Mouse (Mus musculus) embryonic facial prominence, embryonic 11.5 days (tissue): ENCODE measurements around the gene Timp2. TPM values are rescaled to one million over a fixed set of nuclear protein-coding genes. Genes with fewer than 3 reads are reported as not detected.

ENCODE experiments used
- ATAC-seq: fragments of 200-750 bp; cut with Nextera tagmentation; replicated peaks from 2 replicates; pipeline ENCODE4 v1.8.0; 2017; ENCODE audit warnings: low read depth; ENCODE audit not compliant: insufficient number of reproducible peaks, low FRiP score, low TSS enrichment
- DNase-seq: peaks from one replicate; pipeline ENCODE4 v3.0.0-alpha.2; 2015; ENCODE audit warnings: low spot score
- H3K27ac ChIP-seq: fragments of 300-500 bp; sonication (generic); replicated peaks from 2 replicates; pipeline ENCODE4 v1.5.1; 2014; ENCODE audit warnings: mild to moderate bottlenecking, low read depth, low read length, control low read depth
- H3K27me3 ChIP-seq: fragments of 300-500 bp; sonication (generic); 2 replicates; pipeline ENCODE4 v1.6.1; 2014; ENCODE audit warnings: mild to moderate bottlenecking, low read length, moderate library complexity, mixed read lengths; ENCODE audit not compliant: control insufficient read depth, insufficient read depth
- H3K36me3 ChIP-seq: fragments of 300-500 bp; sonication (generic); replicated peaks from 2 replicates; pipeline ENCODE4 v1.6.1; 2014; ENCODE audit warnings: low read depth, mild to moderate bottlenecking, low read length, moderate library complexity, mixed read lengths; ENCODE audit not compliant: control insufficient read depth, insufficient read depth
- H3K4me1 ChIP-seq: fragments of 300-500 bp; sonication (generic); 2 replicates; pipeline ENCODE4 v1.6.1; 2014; ENCODE audit warnings: low read length, mixed read lengths; ENCODE audit not compliant: control insufficient read depth, insufficient read depth
- H3K4me2 ChIP-seq: fragments of 300-500 bp; sonication (generic); 2 replicates; pipeline ENCODE4 v1.6.1; 2014; ENCODE audit warnings: low read depth, mild to moderate bottlenecking, control low read depth, low read length, moderate library complexity
- H3K4me3 ChIP-seq: fragments of 300-500 bp; sonication (generic); 2 replicates; pipeline ENCODE4 v1.5.1; 2014; ENCODE audit warnings: low read depth, low read length, control low read depth
- H3K9ac ChIP-seq: fragments of 300-500 bp; sonication (generic); replicated peaks from 2 replicates; pipeline ENCODE4 v1.6.1; 2014; ENCODE audit warnings: mild to moderate bottlenecking, control low read depth, low read length
- H3K9me3 ChIP-seq: fragments of 300-500 bp; sonication (generic); replicated peaks from 2 replicates; pipeline ENCODE4 v1.6.1; 2016; ENCODE audit warnings: mild to moderate bottlenecking, low read length, inconsistent platforms, mixed read lengths; ENCODE audit not compliant: control insufficient read depth
- WGBS: fragments of 180-500 bp; shearing (Covaris S2); extraction: QIAGEN DNeasy Blood & Tissue Kit; methylation state at CpG from one replicate; pipeline ENCODE4 v1.1.7; 2014; 5-methylcytosine and 5-hydroxymethylcytosine counted together
- polyA plus RNA-seq: library from polyadenylated mRNA; unstranded; fragments of >200 nt; fragmentation: Nextera tagmentation; extraction: Ambion mirVana; gene quantifications from 2 replicates; pipeline ENCODE4 v1.2.1, GENCODE M21; 2014

The Timp2 gene
- polyA plus RNA-seq, 1 experiment from 2014 or later = 73.2 TPM

GRCm38 (mm10) chr11:118375881-118376280 lies 20.3 kb upstream of the Timp2 start:
- H3K4me3 ChIP-seq = no peak overlapping the region
- H3K9ac ChIP-seq = no peak overlapping the region
- no peaks in the 10 kb centered on the region; the same call in 1 of the 2 replicates for H3K4me1 ChIP-seq
- ATAC-seq (no peak), DNase-seq (no peak)
- H3K4me2 ChIP-seq = no peak overlapping the region
- no peak overlapping the region for H3K27ac ChIP-seq
- H3K36me3 ChIP-seq = no peaks in the 10 kb centered on the region
- no peaks in the 10 kb centered on the region for H3K9me3 ChIP-seq
- H3K27me3 ChIP-seq = no peaks in the 10 kb centered on the region
- 84% methylated on average over 5 of the region's 5 CpGs for WGBS

DNA sequence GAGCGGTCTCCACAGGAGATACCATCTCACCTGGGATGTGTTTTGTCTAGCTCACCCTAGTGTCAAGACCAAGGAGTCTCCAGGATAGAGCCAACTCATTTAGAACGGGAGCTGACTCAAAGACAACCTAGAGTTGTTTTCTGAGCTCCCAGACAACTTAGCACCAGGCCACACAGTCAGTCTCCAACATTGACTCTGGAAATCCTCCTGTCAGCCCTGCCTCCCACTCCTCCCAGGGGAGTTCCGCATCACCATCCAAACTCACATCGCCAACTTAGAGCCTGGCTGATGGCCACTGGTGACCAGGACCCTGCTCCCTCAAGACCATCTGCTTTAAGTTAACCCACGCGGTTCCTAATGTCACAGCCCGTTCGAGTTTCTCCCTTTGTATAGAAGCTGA lies 19.9 kb upstream of the Timp2 start:
- Histone ChIP-seq H3K9me3 (no peaks in the 10 kb centered on the region), H3K36me3 (no peaks in the 10 kb centered on the region), H3K27me3 (no peaks in the 10 kb centered on the region), H3K27ac (no peak overlapping the region), H3K4me2 (no peak overlapping the region), H3K4me1 (no peaks in the 10 kb centered on the region; the same call in 1 of the 2 replicates), H3K9ac (no peak overlapping the region), H3K4me3 (no peak overlapping the region)
- WGBS = 78% methylated on average over 8 of the region's 8 CpGs
- DNase-seq (no peak), ATAC-seq (no peak)

- Histone ChIP-seq H3K4me2 (no peak overlapping the region), H3K27ac (no peak overlapping the region), H3K27me3 (no peaks in the 10 kb centered on the region), H3K9ac (no peak overlapping the region), H3K4me3 (no peak overlapping the region), H3K4me1 (no peaks in the 10 kb centered on the region; the same call in 1 of the 2 replicates), H3K9me3 (no peaks in the 10 kb centered on the region), H3K36me3 (no peaks in the 10 kb centered on the region)
- DNase-seq (no peak), ATAC-seq (no peak)
Measured at GRCm38 (mm10) chr11:118375006-118375405, 19.5 kb upstream of the Timp2 start.

- Histone ChIP-seq H3K36me3 (no peaks in the 10 kb centered on the region), H3K27me3 (no peaks in the 10 kb centered on the region), H3K4me3 (no peak overlapping the region), H3K27ac (no peak overlapping the region), H3K9me3 (no peaks in the 10 kb centered on the region), H3K9ac (no peak overlapping the region), H3K4me2 (no peak overlapping the region), H3K4me1 (no peaks in the 10 kb centered on the region; the same call in 1 of the 2 replicates)
- DNase-seq = no peak
- 65% methylated on average over 5 of the region's 5 CpGs for WGBS
- no peak for ATAC-seq
Measured at GRCm38 (mm10) chr11:118374506-118374905, 19.0 kb upstream of the Timp2 start.

- Histone ChIP-seq H3K9ac (peak overlapping the region; percentile 5; the same call in 1 of the 2 replicates), H3K9me3 (no peaks in the 10 kb centered on the region), H3K27me3 (no peaks in the 10 kb centered on the region), H3K36me3 (no peaks in the 10 kb centered on the region), H3K4me2 (no peak overlapping the region), H3K27ac (no peak overlapping the region), H3K4me1 (no peaks in the 10 kb centered on the region; the same call in 1 of the 2 replicates), H3K4me3 (no peak overlapping the region)
- no peak for ATAC-seq
- no peak for DNase-seq
- 44% methylated on average over 7 of the region's 7 CpGs for WGBS
Measured at GRCm38 (mm10) chr11:118372641-118373040, 17.1 kb upstream of the Timp2 start.

- WGBS = 74% methylated on average over 7 of the region's 7 CpGs
- no peak overlapping the region for H3K4me2 ChIP-seq
- no peaks in the 10 kb centered on the region for H3K9me3 ChIP-seq
- H3K36me3 ChIP-seq = no peaks in the 10 kb centered on the region
- DNase-seq (no peak), ATAC-seq (no peak)
- H3K4me1 ChIP-seq = no peaks in the 10 kb centered on the region; the same call in 1 of the 2 replicates
- no peaks in the 10 kb centered on the region for H3K27me3 ChIP-seq
- H3K27ac ChIP-seq = no peak overlapping the region
- no peak overlapping the region for H3K4me3 ChIP-seq
- H3K9ac ChIP-seq = no peak overlapping the region
Measured at GRCm38 (mm10) chr11:118371876-118372275, 16.3 kb upstream of the Timp2 start.

- 72% methylated on average over 8 of the region's 8 CpGs for WGBS
- H3K4me2 ChIP-seq = no peak overlapping the region
- H3K36me3 ChIP-seq = no peaks in the 10 kb centered on the region
- no peak for ATAC-seq
- H3K4me1 ChIP-seq = peaks cover 4% of the 10 kb centered on the region
- no peaks in the 10 kb centered on the region for H3K27me3 ChIP-seq
- H3K9me3 ChIP-seq = no peaks in the 10 kb centered on the region
- H3K9ac ChIP-seq = no peak overlapping the region
- no peak overlapping the region for H3K4me3 ChIP-seq
- DNase-seq = no peak
- no peak overlapping the region for H3K27ac ChIP-seq
Measured at GRCm38 (mm10) chr11:118369657-118370056, 14.1 kb upstream of the Timp2 start.

- no peak overlapping the region for H3K9ac ChIP-seq
- no peak for ATAC-seq
- no peak for DNase-seq
- H3K9me3 ChIP-seq = no peaks in the 10 kb centered on the region
- no peak overlapping the region for H3K4me3 ChIP-seq
- H3K36me3 ChIP-seq = no peaks in the 10 kb centered on the region
- WGBS = 80% methylated on average over 5 of the region's 5 CpGs
- peaks cover 7% of the 10 kb centered on the region for H3K4me1 ChIP-seq
- H3K27me3 ChIP-seq = no peaks in the 10 kb centered on the region
- H3K4me2 ChIP-seq = no peak overlapping the region
- H3K27ac ChIP-seq = no peak overlapping the region
Measured at GRCm38 (mm10) chr11:118369251-118369650, 13.7 kb upstream of the Timp2 start.
